Mouse (Mus musculus): ENCODE measurements around the gene Wdr62. TPM values are rescaled to one million over a fixed set of nuclear protein-coding genes. Genes with fewer than 3 reads are reported as not detected.

Gene Wdr62
- polyA plus RNA-seq, 2 experiments, result 8.8 to 22.9 TPM

DNA sequence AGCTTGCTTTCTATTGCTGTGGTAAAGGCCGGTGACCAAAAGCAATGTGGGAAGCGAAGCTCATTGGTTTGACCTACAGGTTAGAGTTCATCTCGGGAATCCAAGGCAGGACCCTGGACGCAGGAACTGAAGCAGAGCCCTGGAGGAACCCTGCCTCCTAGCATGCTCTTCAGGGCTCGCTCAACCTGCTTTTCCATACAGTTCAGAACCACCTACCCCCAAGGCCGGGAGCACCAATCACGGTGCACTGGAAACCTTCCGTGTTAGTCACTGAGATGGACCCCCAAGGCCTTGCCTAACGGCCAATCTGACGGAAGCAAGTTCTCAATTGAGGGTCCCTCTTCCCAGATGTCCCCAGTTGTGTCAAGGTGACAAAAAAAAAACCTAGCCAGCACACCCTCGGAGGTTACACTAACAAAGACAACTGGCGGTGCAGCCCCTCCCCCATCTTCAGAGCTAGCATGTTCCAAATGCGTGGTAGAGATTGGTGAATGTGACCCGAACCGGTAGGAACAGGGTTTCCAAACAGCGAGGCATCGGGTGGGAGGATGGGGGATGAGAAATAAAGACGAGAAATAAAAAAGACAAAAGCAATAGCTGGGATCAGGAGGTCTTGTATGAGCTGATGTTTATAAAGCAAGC is 80.6 kb downstream of the Wdr62 start:
- ATAC-seq (ENCODE audit: low FRiP score, low read depth) (no peak), DNase-seq (ENCODE audit: low spot score) (no peak)
- no peak overlapping the region for H3K9ac ChIP-seq (ENCODE audit: low read depth, low read length, severe bottlenecking)
- H3K36me3 ChIP-seq (ENCODE audit: control insufficient read depth, insufficient read depth, low read length), result no peaks in the 10 kb centered on the region
- H3K4me1 ChIP-seq (ENCODE audit: control insufficient read depth, insufficient read depth, low read length), result peaks cover 12% of the 10 kb centered on the region
- H3K4me3 ChIP-seq (replicated peaks; ENCODE audit: low read length), result no peak overlapping the region
- no peaks in the 10 kb centered on the region for H3K9me3 ChIP-seq (ENCODE audit: control insufficient read depth, low read length)
- no peaks in the 10 kb centered on the region for H3K27me3 ChIP-seq (ENCODE audit: control insufficient read depth, insufficient read depth, low read length)
- no peak for TF ChIP-seq POLR2A (IDR thresholded peaks at IDR 0.05; ENCODE audit: borderline replicate concordance, extremely low read depth, insufficient read depth, insufficient read length)
- 79% methylated on average over 18 of the region's 18 CpGs for WGBS
- H3K4me2 ChIP-seq (replicated peaks; ENCODE audit: low read depth, low read length, severe bottlenecking), result no peak overlapping the region
- H3K27ac ChIP-seq (replicated peaks; ENCODE audit: low read depth, low read length), result no peak overlapping the region

DNA sequence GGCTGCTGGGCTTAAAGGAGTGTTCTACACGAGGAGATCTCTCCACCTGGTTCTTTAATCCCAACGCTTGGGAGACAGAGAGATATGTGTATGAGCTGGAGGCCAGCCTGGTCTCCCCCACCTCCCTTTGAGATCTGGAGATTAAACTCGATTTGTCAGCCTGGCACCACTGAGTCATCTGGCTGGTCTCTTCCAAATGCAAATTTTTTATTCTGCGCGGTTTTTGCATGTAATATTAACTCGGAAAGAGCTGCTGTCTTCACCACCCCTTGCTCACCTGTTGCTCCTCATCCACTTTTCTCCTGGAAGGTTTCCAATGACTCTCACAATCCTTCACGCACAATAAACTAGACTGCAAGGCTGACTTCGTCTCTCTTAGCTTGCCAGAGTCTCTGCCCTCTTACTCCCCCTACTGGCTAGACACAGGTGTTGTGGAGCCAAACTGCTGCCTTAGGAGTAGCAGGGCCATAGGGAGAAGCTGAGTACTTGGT is 81.7 kb downstream of the Wdr62 start, which contains the start of gene Capns1:
Gene Capns1, minus strand, starts transcription at position 331 of the 491 bp plus-strand sequence.
- Histone ChIP-seq H3K36me3 (ENCODE audit: control insufficient read depth, insufficient read depth, low read length) (no peaks in the 10 kb centered on the region), H3K4me1 (ENCODE audit: control insufficient read depth, insufficient read depth, low read length) (peaks cover 13% of the 10 kb centered on the region), H3K27ac (replicated peaks; ENCODE audit: low read depth, low read length) (no peak within 1 kb of the TSS), H3K9me3 (ENCODE audit: control insufficient read depth, low read length) (no peaks in the 10 kb centered on the region), H3K27me3 (ENCODE audit: control insufficient read depth, insufficient read depth, low read length) (no peaks in the 10 kb centered on the region), H3K4me3 (replicated peaks; ENCODE audit: low read length) (peak within 1 kb of the TSS; percentile 15; the same call in 1 of the 2 replicates), H3K4me2 (replicated peaks; ENCODE audit: low read depth, low read length, severe bottlenecking) (0 out of 2 replicates have a peak within 1 kb of the TSS, but pooled peaks have one; percentile 25), H3K9ac (ENCODE audit: low read depth, low read length, severe bottlenecking) (no peak within 1 kb of the TSS)
- DNase-seq (ENCODE audit: low spot score) (peak; percentile 87), ATAC-seq (ENCODE audit: low FRiP score, low read depth) (peak; percentile 30; the same call in 1 of the 2 replicates)
- no peak for TF ChIP-seq POLR2A (IDR thresholded peaks at IDR 0.05; ENCODE audit: borderline replicate concordance, extremely low read depth, insufficient read depth, insufficient read length)
- 7% methylated on average over 8 of the region's 8 CpGs for WGBS

- ATAC-seq (ENCODE audit: low FRiP score, low read depth) (no peak), DNase-seq (ENCODE audit: low spot score) (no peak)
- WGBS, result 72% methylated on average over 5 of the region's 5 CpGs
- Histone ChIP-seq H3K9ac (ENCODE audit: low read depth, low read length, severe bottlenecking) (no peak overlapping the region), H3K27me3 (ENCODE audit: control insufficient read depth, insufficient read depth, low read length) (no peaks in the 10 kb centered on the region), H3K27ac (replicated peaks; ENCODE audit: low read depth, low read length) (no peak overlapping the region), H3K9me3 (ENCODE audit: control insufficient read depth, low read length) (no peaks in the 10 kb centered on the region), H3K4me2 (replicated peaks; ENCODE audit: low read depth, low read length, severe bottlenecking) (no peak overlapping the region), H3K4me3 (replicated peaks; ENCODE audit: low read length) (no peak overlapping the region), H3K4me1 (ENCODE audit: control insufficient read depth, insufficient read depth, low read length) (peaks cover 21% of the 10 kb centered on the region), H3K36me3 (ENCODE audit: control insufficient read depth, insufficient read depth, low read length) (peaks cover 1% of the 10 kb centered on the region; the same call in 1 of the 2 replicates)
- no peak for TF ChIP-seq POLR2A (IDR thresholded peaks at IDR 0.05; ENCODE audit: borderline replicate concordance, extremely low read depth, insufficient read depth, insufficient read length)
These were observed 82.6 kb downstream of the Wdr62 start for GRCm38 (mm10) chr7:30197592-30198129.

GRCm38 (mm10) chr7:30196171-30196570 is 84.0 kb downstream of the Wdr62 start:
- no peak for TF ChIP-seq POLR2A (IDR thresholded peaks at IDR 0.05; ENCODE audit: borderline replicate concordance, extremely low read depth, insufficient read depth, insufficient read length)
- Histone ChIP-seq H3K9ac (ENCODE audit: low read depth, low read length, severe bottlenecking) (no peak overlapping the region), H3K4me3 (replicated peaks; ENCODE audit: low read length) (no peak overlapping the region), H3K4me1 (ENCODE audit: control insufficient read depth, insufficient read depth, low read length) (peaks cover 17% of the 10 kb centered on the region), H3K27ac (replicated peaks; ENCODE audit: low read depth, low read length) (no peak overlapping the region), H3K36me3 (ENCODE audit: control insufficient read depth, insufficient read depth, low read length) (peaks cover 16% of the 10 kb centered on the region), H3K4me2 (replicated peaks; ENCODE audit: low read depth, low read length, severe bottlenecking) (no peak overlapping the region), H3K27me3 (ENCODE audit: control insufficient read depth, insufficient read depth, low read length) (no peaks in the 10 kb centered on the region), H3K9me3 (ENCODE audit: control insufficient read depth, low read length) (no peaks in the 10 kb centered on the region)
- no peak for ATAC-seq (ENCODE audit: low FRiP score, low read depth)
- WGBS, result 67% methylated on average over 6 of the region's 6 CpGs
- DNase-seq (ENCODE audit: low spot score), result no peak

DNA sequence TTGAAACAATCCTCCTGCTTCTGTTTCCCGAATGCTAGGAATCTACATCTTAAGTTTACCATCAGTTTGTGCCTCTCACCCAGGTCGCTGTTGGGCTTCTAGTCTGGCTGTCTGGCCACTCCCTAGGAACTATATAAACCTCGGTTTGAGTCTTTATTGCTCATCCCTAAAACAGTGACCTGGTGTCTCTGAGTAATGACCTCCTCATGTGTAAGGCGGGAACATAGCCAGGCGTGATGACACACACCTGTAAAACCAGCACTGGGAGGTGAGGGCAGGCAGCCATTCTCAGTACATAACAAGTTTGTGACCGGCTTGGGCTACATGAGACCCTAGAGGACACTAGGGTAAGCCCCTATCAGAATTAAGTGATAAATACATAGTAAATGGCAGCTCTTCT is 84.8 kb downstream of the Wdr62 start:
- no peak for ATAC-seq (ENCODE audit: low FRiP score, low read depth)
- H3K27me3 ChIP-seq (ENCODE audit: control insufficient read depth, insufficient read depth, low read length), result no peaks in the 10 kb centered on the region
- 0 out of 2 replicates have a peak overlapping the region, but pooled peaks have one; percentile 85 for H3K4me3 ChIP-seq (replicated peaks; ENCODE audit: low read length)
- H3K9me3 ChIP-seq (ENCODE audit: control insufficient read depth, low read length), result no peaks in the 10 kb centered on the region
- H3K9ac ChIP-seq (ENCODE audit: low read depth, low read length, severe bottlenecking), result no peak overlapping the region
- DNase-seq (ENCODE audit: low spot score), result no peak
- H3K27ac ChIP-seq (replicated peaks; ENCODE audit: low read depth, low read length), result no peak overlapping the region
- peaks cover 14% of the 10 kb centered on the region for H3K4me1 ChIP-seq (ENCODE audit: control insufficient read depth, insufficient read depth, low read length)
- TF ChIP-seq POLR2A (IDR thresholded peaks at IDR 0.05; ENCODE audit: borderline replicate concordance, extremely low read depth, insufficient read depth, insufficient read length), result no peak
- H3K36me3 ChIP-seq (ENCODE audit: control insufficient read depth, insufficient read depth, low read length), result peaks cover 22% of the 10 kb centered on the region
- H3K4me2 ChIP-seq (replicated peaks; ENCODE audit: low read depth, low read length, severe bottlenecking), result no peak overlapping the region; the same call in 1 of the 2 replicates
- WGBS, result 65% methylated on average over 6 of the region's 6 CpGs
